Mouse (Mus musculus) regulatory T cell (primary cell): ENCODE measurements around the gene Fam222b.
"Not testable (repeated sequence)": the region's sequence is repeated elsewhere in the genome, so short reads cannot be mapped to it uniquely, and the experiment has no call there.

Experiments
- in situ Hi-C: fragments of 300-600 bp; cut with MboI, MseI; formaldehyde crosslinking; loops from one replicate; pipeline ENCODE4 v1.15.1; 2025; ENCODE audit warnings: high pct_unique_total_duplicates

Gene Fam222b

DNA sequence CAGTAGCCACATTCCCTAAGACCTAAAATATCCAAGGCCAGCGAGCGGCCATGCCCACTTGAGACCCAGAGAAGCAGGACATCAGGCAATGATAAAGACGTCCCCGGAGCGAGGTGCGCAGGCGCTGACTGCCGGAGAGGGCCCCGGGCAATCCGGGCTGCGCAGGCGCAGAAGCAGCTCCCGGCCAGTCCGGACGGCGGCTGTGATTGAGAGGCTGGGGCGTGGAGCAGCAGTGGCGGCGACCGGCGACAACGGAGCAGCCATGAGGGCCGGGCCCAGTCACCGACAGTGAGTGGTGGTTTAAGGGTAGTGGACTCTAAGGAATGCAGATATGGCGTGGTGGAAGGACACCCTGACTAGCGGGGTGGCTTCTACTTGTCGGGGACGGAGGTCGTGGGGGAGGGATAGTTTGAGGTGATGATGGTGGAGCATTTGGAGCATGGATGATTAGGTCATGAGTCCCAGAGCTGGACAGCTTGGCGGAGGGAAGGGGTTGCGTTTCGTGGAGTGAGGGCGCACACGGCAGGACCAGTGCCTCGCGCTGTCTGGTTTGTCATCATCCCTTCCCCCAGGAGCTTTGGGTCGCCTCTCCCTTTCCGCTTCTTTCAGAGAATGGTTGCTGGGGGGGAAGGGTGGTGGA is at the start of gene Fam222b:
Gene Fam222b (plus strand): TSS at position 157 of the 640 bp plus-strand sequence.
- in situ Hi-C loops: no loop called here

DNA sequence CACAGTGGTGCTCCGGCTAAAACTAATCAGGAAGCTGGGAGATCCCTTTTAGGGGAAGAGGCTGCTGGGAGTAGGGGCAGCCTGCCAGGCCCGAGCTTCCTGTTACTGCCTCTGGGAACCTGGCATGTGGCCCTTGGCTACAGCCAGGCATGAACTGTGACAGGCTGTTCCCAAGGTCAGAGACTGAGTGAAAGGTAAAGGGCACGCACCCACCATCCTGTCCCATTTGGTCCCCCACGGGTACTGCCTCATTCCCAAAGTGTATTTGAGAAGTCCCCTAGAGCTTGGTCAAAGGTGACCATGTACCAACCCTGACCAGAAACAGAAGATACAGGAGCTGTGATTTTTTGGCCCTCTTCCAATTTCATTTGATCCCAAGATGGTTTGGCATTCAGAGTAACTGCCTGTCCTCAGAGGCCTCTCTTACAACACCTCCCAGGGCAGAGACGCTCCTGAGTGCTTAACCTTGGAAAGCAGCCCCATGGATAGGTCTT is 49.7 kb upstream of the Fam222b start:
- in situ Hi-C loops: no loop called here

- in situ Hi-C loops: not testable (repeated sequence)
These were observed 45.8 kb upstream of the Fam222b start for GRCm38 (mm10) chr11:78048637-78049036.

GRCm38 (mm10) chr11:78053078-78053477 is 41.4 kb upstream of the Fam222b start:
- in situ Hi-C loops: no loop called here

DNA sequence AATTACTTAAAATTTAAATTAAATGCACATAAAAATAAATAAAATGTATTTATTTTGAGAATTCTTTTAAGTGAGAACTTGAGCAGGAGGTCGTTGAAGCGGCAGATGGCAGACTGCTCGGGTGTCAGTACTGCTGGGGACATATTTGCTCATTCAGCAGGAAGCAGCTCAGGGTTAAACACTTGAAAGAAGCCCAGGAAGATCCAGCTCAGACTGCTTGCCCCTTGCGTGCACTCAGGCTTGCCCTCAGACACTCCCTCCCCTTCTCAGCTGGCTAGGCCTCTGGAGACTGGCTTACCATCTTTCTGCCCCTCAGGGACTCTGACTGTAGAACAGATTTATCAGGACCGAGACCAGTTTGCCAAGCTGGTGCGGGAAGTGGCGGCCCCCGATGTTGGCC is 37.5 kb upstream of the Fam222b start:
- in situ Hi-C loops: loop anchor here (5.0 kb wide), 1 partner anchor 90 kb away; no protein-coding TSS in a partner anchor

- in situ Hi-C loops: loop anchor here (5.0 kb wide), 1 partner anchor 87 kb away; no protein-coding TSS in a partner anchor
These were observed 34.4 kb upstream of the Fam222b start for GRCm38 (mm10) chr11:78059833-78060757.

GRCm38 (mm10) chr11:78062563-78062962 is 31.9 kb upstream of the Fam222b start:
- in situ Hi-C loops: no loop called here

DNA sequence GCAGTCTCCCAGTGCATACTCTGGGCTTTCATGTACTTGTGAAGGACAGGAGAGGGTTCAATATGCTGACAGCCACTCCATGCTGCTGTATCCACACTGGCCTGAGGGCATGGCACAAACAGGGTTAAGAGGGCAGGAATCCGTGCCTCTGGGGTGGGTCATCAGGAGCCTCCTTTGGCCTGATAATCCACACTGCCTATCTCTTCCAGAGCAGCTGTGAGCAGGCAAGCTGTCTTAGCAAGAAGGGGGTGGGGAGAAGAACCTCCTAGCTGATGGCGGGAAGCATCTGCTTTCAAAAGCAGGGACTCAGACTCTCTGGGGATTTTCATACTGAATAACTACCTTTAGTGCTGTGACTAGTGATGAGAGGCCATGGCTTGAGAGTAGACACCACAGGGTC is 28.6 kb upstream of the Fam222b start:
- in situ Hi-C loops: no loop called here

- in situ Hi-C loops: no loop called here
These were observed 27.8 kb upstream of the Fam222b start for GRCm38 (mm10) chr11:78066641-78067040.

DNA sequence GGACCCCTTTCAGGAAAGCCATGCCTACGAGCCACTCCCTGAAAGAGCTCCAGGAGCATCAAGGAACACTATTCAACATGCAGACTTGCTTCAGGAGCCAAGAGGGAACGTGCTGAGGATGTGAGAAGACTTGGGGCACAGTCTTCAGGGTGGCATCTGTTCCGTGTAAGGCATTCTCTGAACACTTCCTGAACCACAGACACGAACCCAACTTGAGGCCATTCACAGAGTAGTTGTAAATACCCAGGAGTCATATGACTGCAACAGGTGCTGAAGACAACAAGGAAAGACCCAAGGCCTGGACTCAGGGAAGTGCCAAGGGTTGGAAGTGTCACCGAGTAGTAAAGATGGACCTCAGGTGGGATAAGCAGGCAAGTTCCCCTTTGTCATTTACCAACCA is 26.9 kb upstream of the Fam222b start:
- in situ Hi-C loops: no loop called here

DNA sequence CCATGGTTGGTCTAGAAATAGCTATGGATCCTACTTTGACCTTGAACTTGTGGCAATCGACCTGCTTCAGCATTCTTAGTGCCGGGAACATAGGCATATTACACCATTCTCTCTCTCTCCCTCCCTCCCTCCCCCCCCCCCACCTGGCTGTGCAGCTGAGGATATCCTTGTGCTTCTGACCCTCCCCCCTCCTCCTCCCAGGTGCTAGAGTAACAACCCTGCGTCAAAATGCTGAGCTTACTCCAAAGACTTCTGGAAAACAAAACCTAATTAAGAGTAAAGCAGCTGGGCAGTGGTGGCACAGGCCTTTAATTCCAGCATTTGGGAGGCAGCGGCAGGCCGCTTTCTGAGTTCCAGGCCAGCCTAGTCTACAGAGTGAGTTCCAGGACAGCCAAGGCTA is 25.3 kb upstream of the Fam222b start:
- in situ Hi-C loops: no loop called here

DNA sequence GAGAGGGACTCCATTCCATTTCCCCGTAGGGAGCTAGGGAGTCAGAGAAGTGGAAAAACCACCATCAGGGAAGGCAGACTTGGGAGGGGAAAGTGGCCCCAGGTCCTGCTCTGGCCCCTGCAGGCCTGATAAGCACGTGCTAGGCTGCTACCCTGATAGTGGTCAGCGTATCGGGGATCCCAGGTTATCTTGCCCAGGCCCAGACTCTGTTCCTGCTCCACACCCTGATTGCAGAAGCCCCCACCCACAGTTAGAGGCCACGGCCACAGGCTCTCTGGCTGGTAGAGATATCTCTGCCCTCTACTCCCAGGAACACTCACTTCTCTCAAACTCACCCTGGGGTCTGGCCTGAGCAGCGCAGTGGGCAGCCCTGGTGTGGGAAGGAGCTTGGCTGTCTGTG is 24.8 kb upstream of the Fam222b start:
- in situ Hi-C loops: no loop called here

DNA sequence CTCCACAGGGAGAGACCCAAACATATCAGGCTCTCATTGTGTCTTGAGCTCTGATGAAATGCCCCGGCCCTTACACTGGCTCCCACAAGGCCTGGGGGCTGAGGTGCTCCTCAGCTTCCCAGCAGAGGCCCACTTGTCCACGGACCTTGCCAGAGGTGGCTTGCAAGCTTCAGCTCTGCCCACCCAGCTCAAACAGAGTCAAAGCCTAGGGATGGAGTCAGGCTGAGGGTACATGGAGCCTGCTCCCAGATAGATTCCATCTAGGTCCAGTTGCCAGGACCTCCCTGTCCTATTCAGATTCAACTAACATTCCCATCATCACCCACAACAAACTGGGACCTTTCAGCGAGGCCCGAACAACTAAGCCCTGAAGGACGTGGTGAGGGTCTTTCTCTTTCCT is 22.5 kb upstream of the Fam222b start:
- in situ Hi-C loops: no loop called here

- in situ Hi-C loops: no loop called here
These were observed 21.9 kb upstream of the Fam222b start for GRCm38 (mm10) chr11:78072425-78073130.

GRCm38 (mm10) chr11:78073577-78074276 is 20.7 kb upstream of the Fam222b start:
- in situ Hi-C loops: no loop called here

- in situ Hi-C loops: no loop called here
These were observed 20.2 kb upstream of the Fam222b start for GRCm38 (mm10) chr11:78074277-78074652.

- in situ Hi-C loops: no loop called here
These were observed 19.8 kb upstream of the Fam222b start for GRCm38 (mm10) chr11:78074666-78075065.

DNA sequence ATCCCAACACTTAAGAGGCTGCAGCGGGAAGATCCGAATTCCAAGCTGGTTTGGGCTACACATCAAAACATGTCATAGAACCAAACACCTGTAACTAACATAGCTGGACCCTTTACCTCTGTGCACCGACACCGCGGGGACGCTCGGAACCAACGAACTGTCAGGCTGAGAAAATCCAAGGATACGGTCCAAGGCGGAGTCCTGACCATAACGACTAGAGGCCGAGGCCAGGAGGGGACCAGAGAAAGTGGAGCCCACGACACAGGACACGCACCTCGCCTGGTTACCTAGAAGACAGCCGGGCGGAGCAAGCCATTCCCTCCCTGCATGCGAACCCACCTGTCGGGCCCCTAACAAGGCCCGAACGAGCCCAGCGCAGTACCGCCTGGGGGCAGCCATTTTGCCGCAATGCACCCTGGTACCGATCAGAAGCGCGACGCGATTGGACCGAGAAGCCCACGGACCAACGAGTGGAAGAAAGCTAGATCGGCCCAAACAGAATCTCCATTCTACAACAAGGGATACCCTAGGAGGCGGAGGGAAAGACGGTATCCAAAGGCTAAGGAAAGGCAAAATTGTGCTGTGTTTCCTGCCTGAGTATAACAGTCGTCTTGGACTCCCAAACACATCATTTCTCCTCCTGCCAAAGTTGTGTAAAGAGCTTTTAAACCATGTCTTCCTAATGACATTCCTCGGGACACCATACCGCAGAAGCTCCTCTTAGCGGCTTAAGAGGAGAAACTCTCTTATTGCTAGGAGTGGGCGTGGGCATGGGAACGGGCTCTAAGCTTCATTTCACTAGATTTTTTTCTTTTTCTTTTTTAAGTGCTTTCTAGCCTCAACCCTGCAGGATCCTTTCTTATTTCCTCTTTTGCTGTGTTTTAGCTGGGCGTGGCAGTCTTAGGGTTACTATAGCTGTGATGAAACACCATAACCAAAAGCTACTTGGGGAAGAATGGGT is 14.2 kb upstream of the Fam222b start, which contains the start of gene Eral1:
Gene Eral1 (minus strand): TSS at position 423 of the 961 bp plus-strand sequence.
- in situ Hi-C loops: loop anchor here (10.0 kb wide), 1 partner anchor 995 kb away; no protein-coding TSS in a partner anchor

GRCm38 (mm10) chr11:78083595-78083994 is 10.9 kb upstream of the Fam222b start:
- in situ Hi-C loops: loop anchor here (10.0 kb wide), 1 partner anchor 999 kb away; no protein-coding TSS in a partner anchor
